Mouse (Mus musculus) embryonic facial prominence, embryonic 14.5 days (tissue): ENCODE measurements around the gene Fam49a. TPM values are rescaled to one million over a fixed set of nuclear protein-coding genes. Genes with fewer than 3 reads are reported as not detected.
A peak's percentile ranks its signal among the peaks of the same experiment; 100 is the strongest.
"Not testable (repeated sequence)": the region's sequence is repeated elsewhere in the genome, so short reads cannot be mapped to it uniquely, and the experiment has no call there.

Experiments
- ATAC-seq: fragments of 200-750 bp; cut with Nextera tagmentation; 2 replicates; pipeline ENCODE4 v1.8.0; 2017; ENCODE audit warnings: low read depth, moderate number of reproducible peaks, moderate TSS enrichment
- DNase-seq: peaks from one replicate; pipeline ENCODE4 v3.0.0-alpha.2; 2015; ENCODE audit warnings: low spot score
- H3K27ac ChIP-seq: fragments of 300-500 bp; sonication (generic); replicated peaks from 2 replicates; pipeline ENCODE4 v1.5.1; 2014; ENCODE audit warnings: low read depth, mild to moderate bottlenecking, low read length, moderate library complexity
- H3K27me3 ChIP-seq: fragments of 300-500 bp; sonication (generic); replicated peaks from 2 replicates; pipeline ENCODE4 v1.6.1; 2014; ENCODE audit warnings: low read length; ENCODE audit not compliant: control insufficient read depth, insufficient read depth
- H3K36me3 ChIP-seq: fragments of 300-500 bp; sonication (generic); 2 replicates; pipeline ENCODE4 v1.6.1; 2014; ENCODE audit warnings: low read length, mixed read lengths; ENCODE audit not compliant: control insufficient read depth, insufficient read depth
- H3K4me1 ChIP-seq: fragments of 300-500 bp; sonication (generic); 2 replicates; pipeline ENCODE4 v1.6.1; 2014; ENCODE audit warnings: antibody characterized with exemption, low read length; ENCODE audit not compliant: control insufficient read depth, insufficient read depth
- H3K4me2 ChIP-seq: fragments of 300-500 bp; sonication (generic); 2 replicates; pipeline ENCODE4 v1.6.1; 2014; ENCODE audit warnings: low read depth, mild to moderate bottlenecking, low read length, moderate library complexity, mixed read lengths
- H3K4me3 ChIP-seq: fragments of 300-500 bp; sonication (generic); 2 replicates; pipeline ENCODE4 v1.5.1; 2014; ENCODE audit warnings: low read depth, mild to moderate bottlenecking, low read length
- H3K9ac ChIP-seq: fragments of 300-500 bp; sonication (generic); 2 replicates; pipeline ENCODE4 v1.6.1; 2014; ENCODE audit warnings: low read depth, mild to moderate bottlenecking, low read length, moderate library complexity, mixed read lengths
- H3K9me3 ChIP-seq: fragments of 300-500 bp; sonication (generic); 2 replicates; pipeline ENCODE4 v1.6.1; 2016; ENCODE audit warnings: low read length; ENCODE audit not compliant: control insufficient read depth
- WGBS: fragments of 180-500 bp; shearing (Covaris S2); extraction: QIAGEN DNeasy Blood & Tissue Kit; methylation state at CpG from one replicate; pipeline ENCODE4 v1.1.7; 2014; 5-methylcytosine and 5-hydroxymethylcytosine counted together
- polyA plus RNA-seq: library from polyadenylated mRNA; unstranded; fragments of >200 nt; fragmentation: Nextera tagmentation; extraction: Ambion mirVana; gene quantifications from 2 replicates; pipeline ENCODE4 v1.2.1, GENCODE M21; 2014

The Fam49a gene
- polyA plus RNA-seq, 1 experiment from 2014 or later = 16.0 TPM

DNA sequence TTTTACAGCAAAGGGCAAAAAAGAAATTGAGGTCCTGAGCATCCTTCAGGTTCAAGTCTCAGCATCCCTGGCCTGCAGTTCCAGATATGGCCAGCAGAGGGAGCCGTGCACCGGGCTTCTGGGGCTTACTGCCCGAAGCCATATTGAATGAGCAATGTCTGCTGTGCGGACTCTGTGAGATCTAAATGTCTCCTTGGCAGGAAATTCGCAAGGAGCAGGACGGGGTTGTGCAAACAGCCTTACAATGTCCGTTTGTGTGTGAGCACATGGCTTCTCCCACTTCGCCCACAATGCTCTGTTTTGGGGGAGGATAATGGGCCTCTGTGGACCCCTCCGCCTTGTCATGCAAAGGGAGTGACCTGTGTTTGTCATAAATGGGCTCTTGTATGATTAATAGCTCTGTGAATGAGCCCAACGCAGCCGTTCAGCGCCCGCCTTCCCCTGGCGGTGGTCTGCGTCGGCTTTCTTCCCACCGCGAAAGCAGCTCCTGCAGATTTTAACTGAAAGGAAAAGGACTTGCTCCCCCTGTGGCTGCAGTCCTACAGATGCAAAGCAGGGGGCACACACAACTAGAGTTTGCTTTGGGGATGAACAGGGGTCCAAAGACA lies 61.8 kb downstream of the Fam49a start:
- Histone ChIP-seq H3K9me3 (no peaks in the 10 kb centered on the region), H3K4me1 (no peaks in the 10 kb centered on the region), H3K27me3 (no peaks in the 10 kb centered on the region), H3K36me3 (no peaks in the 10 kb centered on the region), H3K27ac (peak overlapping the region; percentile 65), H3K9ac (peak overlapping the region; percentile 34), H3K4me3 (peak overlapping the region; percentile 25), H3K4me2 (peak overlapping the region; percentile 62)
- ATAC-seq = peak; percentile 93
- DNase-seq = peak; percentile 89
- 6% methylated on average over 18 of the region's 18 CpGs for WGBS

DNA sequence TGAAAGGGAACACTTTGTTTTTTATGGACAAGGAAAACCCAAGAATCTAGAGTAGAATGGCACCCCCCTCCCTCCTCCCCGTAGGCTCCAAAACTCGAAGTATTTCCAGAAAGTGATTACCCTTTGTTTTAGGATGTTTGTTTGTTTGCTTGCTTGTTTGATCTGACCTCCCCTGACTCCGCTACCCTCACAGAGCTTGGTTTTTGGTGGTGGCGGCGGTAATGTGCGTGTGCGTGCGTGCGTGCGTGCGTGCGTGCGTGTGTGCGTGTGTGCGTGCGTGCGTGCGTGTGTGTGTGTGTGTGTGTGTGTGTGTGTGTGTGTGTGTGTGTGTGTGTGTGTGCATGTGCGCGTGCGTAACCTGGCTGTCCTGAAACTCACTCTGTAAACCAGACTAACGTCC lies 62.3 kb downstream of the Fam49a start:
- WGBS = 96% methylated on average over 17 of the region's 22 CpGs
- Histone ChIP-seq H3K4me3 (peak overlapping the region; percentile 25; the same call in 1 of the 2 replicates), H3K27ac (peak overlapping the region; percentile 65), H3K4me2 (peak overlapping the region; percentile 62)
- H3K9ac ChIP-seq, H3K9me3 ChIP-seq, H3K27me3 ChIP-seq, ATAC-seq, H3K36me3 ChIP-seq, DNase-seq, H3K4me1 ChIP-seq: not testable (repeated sequence)

- WGBS = 90% methylated on average over 11 of the region's 11 CpGs
- H3K9ac ChIP-seq = no peak overlapping the region
Observed at GRCm38 (mm10) chr12:12333526-12334310, 71.8 kb downstream of the Fam49a start.

GRCm38 (mm10) chr12:12334486-12334885 lies 72.5 kb downstream of the Fam49a start:
- no peaks in the 10 kb centered on the region for H3K9me3 ChIP-seq
- H3K4me1 ChIP-seq = no peaks in the 10 kb centered on the region
- H3K27me3 ChIP-seq = no peaks in the 10 kb centered on the region
- H3K9ac ChIP-seq = no peak overlapping the region
- H3K27ac ChIP-seq = no peak overlapping the region
- DNase-seq (no peak), ATAC-seq (no peak)
- H3K4me2 ChIP-seq = no peak overlapping the region
- no peaks in the 10 kb centered on the region for H3K36me3 ChIP-seq
- no peak overlapping the region for H3K4me3 ChIP-seq
- WGBS = 93% methylated on average over 5 of the region's 5 CpGs

More at GRCm38 (mm10) chr12:12333526-12334310, 71.8 kb downstream of the Fam49a start:
- no peaks in the 10 kb centered on the region for H3K4me1 ChIP-seq
- H3K27ac ChIP-seq = no peak overlapping the region
- H3K4me2 ChIP-seq = no peak overlapping the region
- no peak overlapping the region for H3K4me3 ChIP-seq
- no peaks in the 10 kb centered on the region for H3K36me3 ChIP-seq
- ATAC-seq (no peak), DNase-seq (no peak)
- no peaks in the 10 kb centered on the region for H3K27me3 ChIP-seq
- no peaks in the 10 kb centered on the region for H3K9me3 ChIP-seq

GRCm38 (mm10) chr12:12335566-12335965 lies 73.6 kb downstream of the Fam49a start:
- Histone ChIP-seq H3K27me3 (no peaks in the 10 kb centered on the region), H3K9ac (no peak overlapping the region), H3K4me1 (no peaks in the 10 kb centered on the region), H3K4me3 (no peak overlapping the region), H3K27ac (no peak overlapping the region), H3K36me3 (no peaks in the 10 kb centered on the region), H3K4me2 (no peak overlapping the region), H3K9me3 (no peaks in the 10 kb centered on the region)
- DNase-seq (no peak), ATAC-seq (no peak)
- 93% methylated on average over 7 of the region's 7 CpGs for WGBS

- DNase-seq (no peak), ATAC-seq (no peak)
- 79% methylated on average over 6 of the region's 6 CpGs for WGBS
- Histone ChIP-seq H3K36me3 (no peaks in the 10 kb centered on the region), H3K4me1 (no peaks in the 10 kb centered on the region), H3K4me2 (no peak overlapping the region), H3K27ac (no peak overlapping the region), H3K27me3 (no peaks in the 10 kb centered on the region), H3K9ac (no peak overlapping the region), H3K9me3 (no peaks in the 10 kb centered on the region), H3K4me3 (no peak overlapping the region)
Observed at GRCm38 (mm10) chr12:12337378-12337777, 75.4 kb downstream of the Fam49a start.

GRCm38 (mm10) chr12:12343320-12343719 lies 81.4 kb downstream of the Fam49a start:
- WGBS = 93% methylated on average over 2 of the region's 2 CpGs
- DNase-seq (no peak), ATAC-seq (no peak)

GRCm38 (mm10) chr12:12348625-12349024 lies 86.7 kb downstream of the Fam49a start:
- Histone ChIP-seq H3K36me3 (no peaks in the 10 kb centered on the region), H3K4me3 (no peak overlapping the region), H3K4me2 (no peak overlapping the region), H3K27ac (no peak overlapping the region), H3K9ac (no peak overlapping the region), H3K27me3 (no peaks in the 10 kb centered on the region), H3K4me1 (no peaks in the 10 kb centered on the region), H3K9me3 (no peaks in the 10 kb centered on the region)
- ATAC-seq (no peak), DNase-seq (no peak)
- WGBS = 81% methylated on average over 2 of the region's 2 CpGs

More at GRCm38 (mm10) chr12:12343320-12343719, 81.4 kb downstream of the Fam49a start:
- no peaks in the 10 kb centered on the region for H3K36me3 ChIP-seq
- H3K27me3 ChIP-seq = no peaks in the 10 kb centered on the region
- H3K27ac ChIP-seq = no peak overlapping the region
- H3K4me2 ChIP-seq = no peak overlapping the region
- no peaks in the 10 kb centered on the region for H3K4me1 ChIP-seq
- H3K9me3 ChIP-seq = no peaks in the 10 kb centered on the region
- no peak overlapping the region for H3K4me3 ChIP-seq
- H3K9ac ChIP-seq = no peak overlapping the region
